11 mouse cellular contexts compared by ENCODE assay signal in genomic region chr11:98777888-98778287, GRCm38 (mm10). TPM values are rescaled to one million over a fixed set of nuclear protein-coding genes. Genes with fewer than 3 reads are reported as not detected.
DNase-seq lines count a peak whose midpoint lies in the region; ATAC-seq and TF ChIP-seq lines count a peak whose summit lies in the region.
"Had no signal": no experiment of that assay in that cellular context is flagged by ENCODE, and none has a peak within 500 bp of the region (broad histone marks: within the 10 kb centered on the region; RNA-seq: fewer than 3 reads in every experiment).

No protein-coding gene starts in this region.

- no peak for TF ChIP-seq POLR2A in heart, adult 2 months (IDR thresholded peaks at IDR 0.05; ENCODE audit: insufficient read depth, low read depth, low read length)
- no peak for TF ChIP-seq POLR2A in lung, adult 2 months (IDR thresholded peaks at IDR 0.05; ENCODE audit: borderline replicate concordance, extremely low read depth, low read depth, low read length)

- no peaks in the 10 kb centered on the region for H3K79me2 ChIP-seq in heart, adult 2 months (replicated peaks; ENCODE audit: control insufficient read depth, insufficient read depth, low read length)

- H3K9ac ChIP-seq in heart, adult 2 months (ENCODE audit: low read depth, low read length), result no peak overlapping the region
- H3K9ac ChIP-seq in lung, embryonic 14.5 days, result no peak overlapping the region
- H3K9ac ChIP-seq in intestine, embryonic 14.5 days (ENCODE audit: low read length), result no peak overlapping the region
- H3K9ac ChIP-seq in neural tube, embryonic 15.5 days (replicated peaks), result no peak overlapping the region

- intact Hi-C loops in heart, adult 2 months (cut with DNase I), result no loop called here
- intact Hi-C loops in left cerebral cortex, postnatal 14 days (cut with DNase I), result no loop called here

- H3K27me3 ChIP-seq in heart, adult 2 months (ENCODE audit: control insufficient read depth, insufficient read depth, low read length), result no peaks in the 10 kb centered on the region
- H3K27me3 ChIP-seq in lung, embryonic 14.5 days (ENCODE audit: insufficient read depth, low read length), result no peaks in the 10 kb centered on the region
- H3K27me3 ChIP-seq in intestine, embryonic 14.5 days (replicated peaks; ENCODE audit: control insufficient read depth, insufficient read depth, low read length), result no peaks in the 10 kb centered on the region
- no peaks in the 10 kb centered on the region for H3K27me3 ChIP-seq in neural tube, embryonic 15.5 days (replicated peaks)

- H3K36me3 ChIP-seq in heart, adult 2 months (ENCODE audit: control insufficient read depth, insufficient read depth, low read length), result no peaks in the 10 kb centered on the region; the same call in 1 of the 2 replicates
- no peaks in the 10 kb centered on the region for H3K36me3 ChIP-seq in lung, embryonic 14.5 days (ENCODE audit: insufficient read depth)
- no peaks in the 10 kb centered on the region for H3K36me3 ChIP-seq in intestine, embryonic 14.5 days (ENCODE audit: control insufficient read depth, insufficient read depth, low read length)
- no peaks in the 10 kb centered on the region for H3K36me3 ChIP-seq in neural tube, embryonic 15.5 days

- H3K4me1 ChIP-seq in heart, adult 2 months (ENCODE audit: control insufficient read depth, insufficient read depth, low read length), result peaks cover 20% of the 10 kb centered on the region
- H3K4me1 ChIP-seq in lung, embryonic 14.5 days (ENCODE audit: insufficient read depth), result peaks cover 52% of the 10 kb centered on the region
- peaks cover 25% of the 10 kb centered on the region for H3K4me1 ChIP-seq in lung, adult 2 months (ENCODE audit: control insufficient read depth, insufficient read depth, low read length)
- peaks cover 61% of the 10 kb centered on the region for H3K4me1 ChIP-seq in intestine, embryonic 14.5 days (replicated peaks; ENCODE audit: control insufficient read depth, insufficient read depth, low read length)
- H3K4me1 ChIP-seq in neural tube, embryonic 15.5 days, result peaks cover 60% of the 10 kb centered on the region

- no peak for TF ChIP-seq CTCF in heart, adult 2 months (IDR thresholded peaks at IDR 0.05)
- no peak for TF ChIP-seq CTCF in lung, embryonic 14.5 days (IDR thresholded peaks at IDR 0.05; ENCODE audit: low read depth)
- TF ChIP-seq CTCF in lung, adult 2 months (IDR thresholded peaks at IDR 0.05; ENCODE audit: insufficient read depth, low read length), result no peak

- no peak overlapping the region for H3K4me2 ChIP-seq in lung, embryonic 14.5 days
- H3K4me2 ChIP-seq in intestine, embryonic 14.5 days (ENCODE audit: low read length), result no peak overlapping the region
- no peak overlapping the region for H3K4me2 ChIP-seq in neural tube, embryonic 15.5 days
- H3K4me2 ChIP-seq: midbrain, embryonic 11.5 days had no signal

- H3K4me3 ChIP-seq in heart, adult 2 months, result no peak overlapping the region
- H3K4me3 ChIP-seq in lung, embryonic 14.5 days (ENCODE audit: low read depth, low read length), result no peak overlapping the region
- H3K4me3 ChIP-seq in lung, adult 2 months (replicated peaks; ENCODE audit: extremely low read depth, low read depth, low read length), result no peak overlapping the region
- H3K4me3 ChIP-seq in intestine, embryonic 14.5 days (ENCODE audit: low read depth, low read length), result no peak overlapping the region
- H3K4me3 ChIP-seq in neural tube, embryonic 15.5 days (replicated peaks), result no peak overlapping the region

- H3K27ac ChIP-seq in heart, adult 2 months, result peak overlapping the region; percentile 100
- H3K27ac ChIP-seq in lung, embryonic 14.5 days (ENCODE audit: low read depth), result peak overlapping the region; percentile 92
- H3K27ac ChIP-seq in intestine, embryonic 14.5 days (ENCODE audit: low read depth), result peak overlapping the region; percentile 93; the same call in 1 of the 2 replicates
- H3K27ac ChIP-seq in neural tube, embryonic 15.5 days (replicated peaks), result peak overlapping the region; percentile 78; the same call in 1 of the 2 replicates

- H3K9me3 ChIP-seq in lung, embryonic 14.5 days (ENCODE audit: low read depth, low read length), result no peaks in the 10 kb centered on the region
- H3K9me3 ChIP-seq in intestine, embryonic 14.5 days (ENCODE audit: control insufficient read depth, low read length), result no peaks in the 10 kb centered on the region
- no peaks in the 10 kb centered on the region for H3K9me3 ChIP-seq in neural tube, embryonic 15.5 days (replicated peaks)

- DNase-seq in heart, adult 2 months, result no peak
- DNase-seq in heart, adult 8-10 months (ENCODE audit: low spot score), result no peak
- no peak for DNase-seq in lung, embryonic 14.5 days
- DNase-seq in lung, adult 2 months, result no peak
- no peak for DNase-seq in intestine, embryonic 14.5 days (ENCODE audit: low spot score)
- DNase-seq in left cerebral cortex, postnatal 14 days (ENCODE audit: low spot score in 2 of 2), result no peak
- DNase-seq in cerebellum, adult 18-20 months, result no peak
- DNase-seq: kidney, postnatal 25 days; thymus, postnatal 36 days had no signal

- ATAC-seq in lung, embryonic 14.5 days (ENCODE audit: insufficient read depth), result no peak
- ATAC-seq in intestine, embryonic 14.5 days (replicated peaks; ENCODE audit: low FRiP score, low TSS enrichment, low read depth), result no peak
- ATAC-seq in neural tube, embryonic 15.5 days (ENCODE audit: low FRiP score), result no peak

- no peak for TF ChIP-seq EP300 in heart, adult 2 months (IDR thresholded peaks at IDR 0.05; ENCODE audit: insufficient read depth, low read depth, low read length)

RNA-seq across cellular contexts. Expression of gene Nr1d1, which starts 2.8 kb away (rescaled TPM):
- 100 to 1,000 TPM in 1 of 2 experiments, 10 to 100 TPM in 1; 35.5 to 111 TPM for total RNA-seq in heart, adult 2 months (2021)
- polyA plus RNA-seq in heart, adult 2 months (2012; rRNA removed), result 190 and 208 TPM in 2 replicates
- 100 to 1,000 TPM in 2 of 4 experiments, 10 to 100 TPM in 2; 81.4 to 121 (median 101) TPM for total RNA-seq in heart, adult 8-10 months (2022)
- 1.4 and 1.7 TPM in 2 replicates for polyA plus RNA-seq in lung, embryonic 14.5 days (2014; fragmentation: Nextera tagmentation; extraction: Ambion mirVana)
- 213 and 329 TPM in 2 replicates for polyA plus RNA-seq in lung, adult 2 months (2012; rRNA removed)
- 2.5 and 2.8 TPM in 2 replicates for polyA plus RNA-seq in intestine, embryonic 14.5 days (2014; fragmentation: Nextera tagmentation; extraction: Ambion mirVana)
- polyA plus RNA-seq in neural tube, embryonic 15.5 days (2015; fragmentation: Nextera tagmentation; extraction: Ambion mirVana), result 3.8 and 4.0 TPM in 2 replicates
- 10 to 100 TPM; 82.0 to 85.4 TPM for total RNA-seq in left cerebral cortex, postnatal 14 days (2021)

RNA-seq across cellular contexts. Expression of gene Msl1, which starts 17.4 kb away (rescaled TPM):
- 10 to 100 TPM; 68.9 to 75.3 TPM for total RNA-seq in heart, adult 2 months (2021)
- polyA plus RNA-seq in heart, adult 2 months (2012; rRNA removed), result 21.9 and 44.4 TPM in 2 replicates
- total RNA-seq in heart, adult 8-10 months (2022), result 10 to 100 TPM; 72.1 to 84.3 (median 78.7) TPM
- 16.2 and 16.3 TPM in 2 replicates for polyA plus RNA-seq in lung, embryonic 14.5 days (2014; fragmentation: Nextera tagmentation; extraction: Ambion mirVana)
- polyA plus RNA-seq in lung, adult 2 months (2012; rRNA removed), result 39.0 and 54.3 TPM in 2 replicates
- polyA plus RNA-seq in intestine, embryonic 14.5 days (2014; fragmentation: Nextera tagmentation; extraction: Ambion mirVana), result 17.5 and 19.1 TPM in 2 replicates
- polyA plus RNA-seq in neural tube, embryonic 15.5 days (2015; fragmentation: Nextera tagmentation; extraction: Ambion mirVana), result 27.5 and 30.1 TPM in 2 replicates
- total RNA-seq in left cerebral cortex, postnatal 14 days (2021), result 100 to 1,000 TPM; 168 to 170 TPM

RNA-seq across cellular contexts. Expression of gene Casc3, which starts 26.8 kb away (rescaled TPM):
- total RNA-seq in heart, adult 2 months (2021), result 10 to 100 TPM; 18.7 to 20.7 TPM
- 17.5 and 25.2 TPM in 2 replicates for polyA plus RNA-seq in heart, adult 2 months (2012; rRNA removed)
- 10 to 100 TPM; 16.0 to 20.9 (median 17.8) TPM for total RNA-seq in heart, adult 8-10 months (2022)
- polyA plus RNA-seq in lung, embryonic 14.5 days (2014; fragmentation: Nextera tagmentation; extraction: Ambion mirVana), result 41.0 and 42.8 TPM in 2 replicates
- polyA plus RNA-seq in lung, adult 2 months (2012; rRNA removed), result 33.6 and 37.9 TPM in 2 replicates
- polyA plus RNA-seq in intestine, embryonic 14.5 days (2014; fragmentation: Nextera tagmentation; extraction: Ambion mirVana), result 34.5 and 37.3 TPM in 2 replicates
- 44.3 and 46.8 TPM in 2 replicates for polyA plus RNA-seq in neural tube, embryonic 15.5 days (2015; fragmentation: Nextera tagmentation; extraction: Ambion mirVana)
- 10 to 100 TPM; 53.1 to 54.6 TPM for total RNA-seq in left cerebral cortex, postnatal 14 days (2021)

RNA-seq across cellular contexts. Expression of gene Thra, which starts 37.5 kb away (rescaled TPM):
- total RNA-seq in heart, adult 2 months (2021), result 100 to 1,000 TPM; 103 to 105 TPM
- 89.4 and 104 TPM in 2 replicates for polyA plus RNA-seq in heart, adult 2 months (2012; rRNA removed)
- 10 to 100 TPM; 92.5 to 98.4 (median 95.1) TPM for total RNA-seq in heart, adult 8-10 months (2022)
- 46.8 and 47.1 TPM in 2 replicates for polyA plus RNA-seq in lung, embryonic 14.5 days (2014; fragmentation: Nextera tagmentation; extraction: Ambion mirVana)
- 142 and 159 TPM in 2 replicates for polyA plus RNA-seq in lung, adult 2 months (2012; rRNA removed)
- polyA plus RNA-seq in intestine, embryonic 14.5 days (2014; fragmentation: Nextera tagmentation; extraction: Ambion mirVana), result 60.7 and 63.8 TPM in 2 replicates
- polyA plus RNA-seq in neural tube, embryonic 15.5 days (2015; fragmentation: Nextera tagmentation; extraction: Ambion mirVana), result 104 and 125 TPM in 2 replicates
- total RNA-seq in left cerebral cortex, postnatal 14 days (2021), result 1,000 to 10,000 TPM in 1 of 2 experiments, 100 to 1,000 TPM in 1; 962 to 1,004 TPM

RNA-seq across cellular contexts. Expression of gene Med24, which starts 48.7 kb away (rescaled TPM):
- total RNA-seq in heart, adult 2 months (2021), result 10 to 100 TPM; 41.6 to 48.1 TPM
- 54.5 and 65.2 TPM in 2 replicates for polyA plus RNA-seq in heart, adult 2 months (2012; rRNA removed)
- 10 to 100 TPM; 44.4 to 49.9 (median 46.8) TPM for total RNA-seq in heart, adult 8-10 months (2022)
- polyA plus RNA-seq in lung, embryonic 14.5 days (2014; fragmentation: Nextera tagmentation; extraction: Ambion mirVana), result 53.0 and 53.5 TPM in 2 replicates
- polyA plus RNA-seq in lung, adult 2 months (2012; rRNA removed), result 45.0 and 55.1 TPM in 2 replicates
- 43.0 and 48.0 TPM in 2 replicates for polyA plus RNA-seq in intestine, embryonic 14.5 days (2014; fragmentation: Nextera tagmentation; extraction: Ambion mirVana)
- 59.6 and 60.9 TPM in 2 replicates for polyA plus RNA-seq in neural tube, embryonic 15.5 days (2015; fragmentation: Nextera tagmentation; extraction: Ambion mirVana)
- total RNA-seq in left cerebral cortex, postnatal 14 days (2021), result 100 to 1,000 TPM in 1 of 2 experiments, 10 to 100 TPM in 1; 96.3 to 114 TPM

Comparison
In these comparisons a context has a peak if more than half of its experiments do, and no peak if none do; other contexts are left out.
1. RNA of gene Nr1d1, which starts 2.8 kb away (polyA plus RNA-seq): 213 to 329 TPM in lung, adult 2 months and 190 to 208 TPM in heart, adult 2 months; 3.8 to 4.0 TPM in neural tube, embryonic 15.5 days, 2.5 to 2.8 TPM in intestine, embryonic 14.5 days and 1.4 to 1.7 TPM in lung, embryonic 14.5 days; every median in the first group is over 10 times any median in the second.
2. Peak in every context shown above with its lines, with median percentiles within 50 percentile points of each other: H3K27ac ChIP-seq.